Mouse (Mus musculus) adrenal gland, adult 8-10 months (tissue): Measurements from ENCODE around the gene S100a9. TPM values are rescaled to one million over a fixed set of nuclear protein-coding genes. Genes with fewer than 3 reads are reported as not detected.

Experiments used
- total RNA-seq, 4 experiments: library from RNA; stranded (reverse); gene quantifications; 2 replicates each; pipeline ENCODE4 v1.2.4; 2022

The S100a9 gene
- total RNA-seq, 4 experiments from 2014 or later = 0.55 to 1.2 TPM; not detected in 2

Other genes with a start within 250 kb of the S100a9 start
- 100 to 1,000 TPM; 316 to 460 (median 368) TPM for gene Npr1, start 229.9 kb downstream of the S100a9 start, total RNA-seq
- 10 to 100 TPM; 58.9 to 75.2 (median 67.3) TPM for gene Ilf2, start 219.6 kb downstream of the S100a9 start, total RNA-seq
- 100 to 1,000 TPM in 1 of 4 experiments, 10 to 100 TPM in 3; 73.3 to 105 (median 83.4) TPM for gene Snapin, start 204.7 kb downstream of the S100a9 start, total RNA-seq
- 100 to 1,000 TPM; 114 to 130 (median 125) TPM for gene Chtop, start 186.2 kb downstream of the S100a9 start, total RNA-seq
- gene S100a1, start 181.3 kb downstream of the S100a9 start, total RNA-seq = 100 to 1,000 TPM in 2 of 4 experiments, 10 to 100 TPM in 2; 80.7 to 112 (median 94.7) TPM
- 10 to 100 TPM; 21.7 to 26.9 (median 23.4) TPM for gene S100a13, start 181.3 kb downstream of the S100a9 start, total RNA-seq
- 1 to 10 TPM in 2 of 4 experiments, under 1 TPM in 1, not detected in 1; 0.42 to 1.5 (median 1.2) TPM for gene S100a14, start 168.9 kb downstream of the S100a9 start, total RNA-seq
- 10 to 100 TPM; 39.0 to 54.8 (median 50.2) TPM for gene S100a16, start 158.5 kb downstream of the S100a9 start, total RNA-seq
- gene S100a3, start 135.1 kb downstream of the S100a9 start, total RNA-seq = not detected
- gene S100a2, start 105.5 kb downstream of the S100a9 start, total RNA-seq = not detected
- gene Gm42674, start 93.8 kb downstream of the S100a9 start, total RNA-seq = not detected
- gene S100a4, start 92.0 kb downstream of the S100a9 start, total RNA-seq = 10 to 100 TPM in 2 of 4 experiments, 1 to 10 TPM in 2; 7.5 to 22.9 (median 12.5) TPM
- not detected for gene S100a5, start 87.2 kb downstream of the S100a9 start, total RNA-seq
- gene S100a6, start 82.8 kb downstream of the S100a9 start, total RNA-seq = 10 to 100 TPM; 57.0 to 92.3 (median 67.2) TPM
- under 1 TPM in 1 of 4 experiments, not detected in 3; 0.28 TPM for gene S100a7a, start 41.7 kb downstream of the S100a9 start, total RNA-seq
- 1 to 10 TPM in 3 of 4 experiments, under 1 TPM in 1; 0.58 to 2.3 (median 1.2) TPM for gene S100a8, start 26.7 kb downstream of the S100a9 start, total RNA-seq
- gene Pglyrp4, start 31.2 kb upstream of the S100a9 start, total RNA-seq = not detected
- gene Gm5849, start 82.2 kb upstream of the S100a9 start, total RNA-seq = not detected